Mouse (Mus musculus): ENCODE measurements around the gene Mfge8. TPM values are rescaled to one million over a fixed set of nuclear protein-coding genes. Genes with fewer than 3 reads are reported as not detected.

Mfge8 gene
- total RNA-seq, 1 experiment from 2014 or later: 6.0 TPM

GRCm38 (mm10) chr7:79133391-79133790 lies 15.5 kb downstream of the Mfge8 start:
- no peak for ATAC-seq (replicated peaks; ENCODE audit: insufficient number of reproducible peaks, low FRiP score, low TSS enrichment, poor library complexity, severe bottlenecking)

GRCm38 (mm10) chr7:79130843-79131444 lies 17.9 kb downstream of the Mfge8 start, which contains the start of gene Hapln3:
Gene Hapln3, minus strand, starts transcription at chr7:79131018.
- ATAC-seq (replicated peaks; ENCODE audit: insufficient number of reproducible peaks, low FRiP score, low TSS enrichment, poor library complexity, severe bottlenecking): no peak

- ATAC-seq (replicated peaks; ENCODE audit: insufficient number of reproducible peaks, low FRiP score, low TSS enrichment, poor library complexity, severe bottlenecking): no peak
These were observed 18.5 kb downstream of the Mfge8 start for GRCm38 (mm10) chr7:79130385-79130784.

- ATAC-seq (replicated peaks; ENCODE audit: insufficient number of reproducible peaks, low FRiP score, low TSS enrichment, poor library complexity, severe bottlenecking): no peak
These were observed 19.0 kb downstream of the Mfge8 start for GRCm38 (mm10) chr7:79129883-79130282.

- no peak for ATAC-seq (replicated peaks; ENCODE audit: insufficient number of reproducible peaks, low FRiP score, low TSS enrichment, poor library complexity, severe bottlenecking)
These were observed 25.4 kb downstream of the Mfge8 start for GRCm38 (mm10) chr7:79123465-79123864.

- no peak for ATAC-seq (replicated peaks; ENCODE audit: insufficient number of reproducible peaks, low FRiP score, low TSS enrichment, poor library complexity, severe bottlenecking)
These were observed 35.0 kb downstream of the Mfge8 start for GRCm38 (mm10) chr7:79113848-79114247.

GRCm38 (mm10) chr7:79096492-79096891 lies 52.4 kb downstream of the Mfge8 start:
- no peak for ATAC-seq (replicated peaks; ENCODE audit: insufficient number of reproducible peaks, low FRiP score, low TSS enrichment, poor library complexity, severe bottlenecking)

GRCm38 (mm10) chr7:79089111-79089510 lies 59.7 kb downstream of the Mfge8 start:
- no peak for ATAC-seq (replicated peaks; ENCODE audit: insufficient number of reproducible peaks, low FRiP score, low TSS enrichment, poor library complexity, severe bottlenecking)

Other genes starting within 250 kb of the Mfge8 start
- 25.2 to 43.8 TPM (median 37.3 TPM) in 3 replicates for gene Isg20, start 235.6 kb downstream of the Mfge8 start, total RNA-seq (2017)
- gene Acan, start 95.6 kb downstream of the Mfge8 start, total RNA-seq (2017): 0.11 TPM in 1 of 3 replicates, not detected in the others
- gene Hapln3, start 18.0 kb downstream of the Mfge8 start, total RNA-seq (2017): not detected in 3 replicates
- gene Abhd2, start 124.1 kb upstream of the Mfge8 start, total RNA-seq (2017): 39.9 to 69.6 TPM (median 41.0 TPM) in 3 replicates
- gene Rlbp1, start 238.0 kb upstream of the Mfge8 start, total RNA-seq (2017): not detected in 3 replicates
- gene Fanci, start 242.9 kb upstream of the Mfge8 start, total RNA-seq (2017): 2.6 to 5.1 TPM (median 4.6 TPM) in 3 replicates